Mouse (Mus musculus): Measurements from ENCODE around the gene Slc9a1.

GRCm38 (mm10) chr4:133398619-133399018 lies 29.1 kb downstream of the Slc9a1 start:
- TF ChIP-seq CTCF (IDR thresholded peaks at IDR 0.05; ENCODE audit: insufficient read depth, low read length) (no peak), POLR2A (IDR thresholded peaks at IDR 0.05; ENCODE audit: borderline replicate concordance, extremely low read depth, low read depth, low read length) (no peak)

All from lung, adult 2 months (tissue).